Mouse (Mus musculus) lung, postnatal 10 days (tissue): ENCODE measurements at regions not wholly inside any gene's neighbourhood (a gene's known extent, or its start where the extent isn't known, plus 50 kb on each side); places are given as distances from the start of the nearest gene placed in this dataset.

Experiments
- DNase-seq: peaks from one replicate; pipeline ENCODE4 v3.0.0; 2021

DNA sequence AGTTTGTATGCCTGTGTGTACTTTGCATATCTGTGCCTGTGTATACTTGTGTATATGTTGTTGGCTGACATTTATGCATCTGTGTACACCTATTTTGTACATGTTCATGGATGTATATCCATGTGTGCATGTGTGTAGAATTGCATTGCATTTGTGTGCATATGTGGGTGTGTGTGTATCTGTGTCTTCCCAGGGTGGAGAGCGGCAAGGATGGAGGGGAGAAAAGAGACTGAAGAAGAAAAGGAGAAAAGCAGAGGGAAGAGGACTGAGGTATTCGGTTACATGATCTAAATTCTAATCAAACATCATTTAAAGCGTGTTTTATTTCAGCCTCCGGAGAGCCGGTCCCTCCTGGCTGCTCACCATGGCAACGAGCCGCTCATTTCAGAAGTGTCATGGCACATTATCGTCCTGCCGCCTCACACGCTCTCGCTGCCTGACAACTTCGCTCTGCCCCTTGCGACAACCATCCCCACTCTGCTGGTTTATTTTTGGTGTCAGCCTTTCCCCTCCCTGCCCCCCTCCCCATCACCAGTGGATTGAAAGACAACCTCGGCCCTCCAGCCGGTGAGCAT lies 58.6 kb downstream of the Mrm1 start:
- no peak for DNase-seq

DNA sequence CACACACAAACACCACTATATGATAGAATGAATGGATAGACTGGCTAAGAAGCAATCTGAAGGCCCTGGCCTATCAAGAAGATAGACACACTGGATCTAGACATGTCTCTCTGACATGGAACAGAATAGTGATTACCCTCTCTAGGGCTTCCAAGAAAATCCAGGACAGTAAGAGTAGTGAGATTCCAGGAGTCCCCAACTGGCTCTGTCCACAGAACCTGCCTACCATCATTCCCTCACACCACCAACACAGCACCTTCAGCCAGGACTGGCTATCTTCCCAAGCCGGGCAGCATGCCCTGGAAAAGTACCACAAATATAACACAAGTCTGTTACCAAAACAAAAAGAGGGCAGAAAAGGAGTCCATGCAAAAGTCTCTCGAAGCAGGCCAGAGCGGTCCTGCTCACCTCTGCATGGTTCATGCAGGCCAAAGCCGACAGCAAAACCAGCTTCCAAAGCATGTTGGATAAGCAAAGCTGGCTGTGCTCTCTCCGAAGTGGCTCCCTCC lies 59.8 kb downstream of the Mrm1 start:
- no peak for DNase-seq

DNA sequence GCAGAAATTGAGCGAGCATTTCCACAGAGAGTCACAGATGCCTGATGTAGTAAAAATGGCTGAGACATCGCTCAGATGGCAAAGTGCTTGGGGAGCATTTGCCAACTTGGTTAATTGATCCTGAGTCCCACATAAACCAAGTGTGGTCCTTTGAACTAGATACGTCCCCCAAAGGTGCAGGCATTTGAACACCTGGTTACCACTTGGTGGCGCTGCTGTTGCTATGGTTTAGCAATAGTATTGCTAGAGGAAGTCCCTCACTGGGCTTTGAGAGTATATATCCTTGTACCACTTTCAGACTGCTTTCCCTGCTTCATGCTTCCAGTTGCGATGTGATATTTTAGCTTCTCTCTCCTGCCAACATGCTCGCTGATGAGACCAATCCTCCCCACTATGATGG lies 67.3 kb downstream of the Mrm1 start:
- DNase-seq = no peak

DNA sequence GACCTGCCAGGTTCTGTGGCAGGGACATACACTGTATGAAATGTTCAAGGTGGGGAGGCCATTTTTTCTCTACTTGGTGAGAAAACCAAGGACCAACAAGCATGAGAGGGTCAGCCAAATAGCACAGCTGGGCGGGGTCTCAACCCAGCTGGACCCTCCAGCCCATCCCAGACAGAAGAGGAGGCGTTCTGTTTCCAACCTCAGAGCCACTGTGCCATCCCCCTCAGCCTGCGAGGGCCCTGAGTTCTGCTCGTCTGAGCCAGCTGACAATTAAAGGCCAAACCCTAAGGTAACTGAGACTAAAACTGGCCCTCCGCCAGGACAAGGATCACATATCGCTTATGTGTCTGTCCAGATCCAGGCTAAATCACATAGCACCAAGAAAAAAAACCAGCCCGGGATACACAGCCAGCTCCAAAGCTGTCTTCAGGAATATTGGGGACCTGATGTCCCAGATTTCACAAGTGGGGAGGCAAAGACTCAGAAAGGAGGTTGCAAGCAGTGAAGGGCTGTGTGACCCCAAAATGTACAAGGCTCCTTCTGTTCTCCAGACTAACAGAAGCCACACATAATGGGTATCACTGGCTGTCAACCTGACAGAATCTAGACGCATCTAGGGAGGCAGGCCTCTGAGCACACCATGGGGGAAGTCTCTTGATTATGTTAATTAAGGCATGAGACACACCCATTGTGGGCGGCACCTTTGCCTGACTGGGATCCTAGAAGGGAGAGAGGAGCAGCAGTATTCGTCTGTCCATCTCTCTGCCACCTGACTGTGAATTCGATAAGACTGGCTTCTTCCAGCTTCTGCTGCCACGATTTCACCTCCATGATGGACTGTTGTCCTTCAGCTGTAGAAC lies 69.6 kb downstream of the Mrm1 start:
- peak; percentile 9 for DNase-seq

DNA sequence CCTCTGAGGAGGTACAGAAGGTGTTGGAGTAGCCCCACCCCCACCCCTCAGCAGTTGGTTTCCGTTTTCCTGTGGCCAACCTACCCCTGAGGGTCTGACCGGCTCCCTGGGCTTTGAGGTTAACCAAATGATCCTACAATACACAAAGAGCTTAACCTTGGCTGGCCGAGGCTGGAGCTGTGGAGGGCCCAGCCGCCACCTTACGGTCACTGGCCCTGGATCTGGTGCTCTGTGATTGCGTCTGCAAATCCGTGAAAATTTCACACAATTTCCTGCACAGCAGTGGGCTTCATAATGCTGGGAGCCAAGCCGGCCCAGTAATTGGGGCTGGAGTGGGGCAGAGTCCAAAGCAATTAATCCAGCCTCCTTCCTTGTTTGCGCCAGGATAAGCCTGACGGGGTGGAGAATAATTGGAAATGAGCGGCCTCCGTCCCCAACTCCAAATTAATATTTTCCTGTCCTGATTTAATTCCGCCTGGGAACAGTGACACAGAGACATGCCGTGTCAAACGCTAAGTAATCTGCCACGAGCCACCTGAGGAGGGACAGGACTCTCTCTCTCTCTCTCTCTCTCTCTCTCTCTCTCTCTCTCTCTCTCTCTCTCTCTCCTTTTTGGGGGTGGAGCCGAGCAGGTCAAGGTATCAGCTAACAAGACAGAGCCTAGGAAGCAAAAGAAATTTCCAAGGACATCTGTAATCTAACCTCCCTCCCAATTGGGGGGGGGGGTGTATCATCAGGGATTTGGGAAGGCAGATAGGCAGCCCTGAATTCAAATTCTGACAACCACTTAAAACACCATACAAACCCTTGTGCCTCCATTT lies 80.3 kb downstream of the Mrm1 start:
- no peak for DNase-seq

DNA sequence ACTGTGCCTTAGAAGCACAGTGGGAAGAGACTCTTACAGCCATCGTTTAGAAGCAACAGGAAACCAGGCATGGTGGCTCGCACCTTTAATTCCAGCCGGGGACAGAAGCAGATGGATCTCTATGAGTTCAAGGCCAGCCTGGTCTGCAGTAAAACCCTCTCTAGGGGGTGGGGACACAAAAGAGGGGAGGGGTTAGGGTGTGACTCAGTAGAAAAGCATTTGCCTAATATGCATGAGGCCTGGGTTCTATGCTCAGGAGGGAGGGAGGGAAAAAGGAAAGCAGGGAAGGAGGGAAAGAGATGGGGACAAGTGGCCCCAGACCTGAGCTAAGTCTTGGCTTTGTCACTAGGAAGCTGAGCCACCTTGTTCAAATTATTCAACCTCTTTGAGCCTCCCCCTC lies 81.2 kb downstream of the Mrm1 start:
- DNase-seq = no peak

DNA sequence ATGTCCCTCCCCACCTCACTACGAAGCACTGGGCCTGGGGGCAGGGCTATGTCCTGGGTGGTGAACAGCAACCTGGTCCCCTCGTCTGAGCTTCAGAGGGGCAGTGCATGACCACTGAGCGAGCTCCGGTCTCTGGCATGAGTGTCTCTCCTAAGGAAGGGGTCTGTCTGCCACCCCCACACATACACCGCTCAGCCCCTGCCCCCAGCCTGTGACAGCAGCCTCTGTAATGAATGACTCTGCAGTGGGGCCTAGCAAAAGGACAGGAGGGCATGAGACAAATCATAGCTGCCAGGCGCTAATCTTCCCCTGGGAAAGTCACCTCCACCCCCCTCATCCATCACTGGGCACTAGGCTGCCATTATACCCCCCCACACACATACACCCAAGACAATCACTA lies 87.4 kb downstream of the Mrm1 start:
- no peak for DNase-seq

DNA sequence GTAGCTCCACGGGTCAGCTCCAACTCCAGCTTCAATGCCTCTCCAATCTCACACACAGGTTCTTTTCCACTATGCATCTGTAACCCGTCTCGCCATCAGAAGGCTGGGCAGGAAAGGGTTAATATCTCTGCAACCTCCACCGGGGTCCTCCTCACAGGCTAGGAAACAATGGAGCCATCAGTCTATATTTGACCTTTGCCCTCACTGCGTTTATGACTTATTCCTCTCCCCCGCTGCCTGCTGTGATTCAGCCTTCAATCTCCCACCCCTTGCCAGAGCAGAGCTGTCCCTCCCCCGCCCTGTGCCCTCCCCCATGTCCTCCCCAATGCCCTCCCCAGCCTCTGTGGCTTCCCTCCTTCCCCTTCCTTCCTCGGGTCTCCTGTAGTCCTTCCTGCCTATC lies 89.1 kb downstream of the Mrm1 start:
- DNase-seq = no peak

DNA sequence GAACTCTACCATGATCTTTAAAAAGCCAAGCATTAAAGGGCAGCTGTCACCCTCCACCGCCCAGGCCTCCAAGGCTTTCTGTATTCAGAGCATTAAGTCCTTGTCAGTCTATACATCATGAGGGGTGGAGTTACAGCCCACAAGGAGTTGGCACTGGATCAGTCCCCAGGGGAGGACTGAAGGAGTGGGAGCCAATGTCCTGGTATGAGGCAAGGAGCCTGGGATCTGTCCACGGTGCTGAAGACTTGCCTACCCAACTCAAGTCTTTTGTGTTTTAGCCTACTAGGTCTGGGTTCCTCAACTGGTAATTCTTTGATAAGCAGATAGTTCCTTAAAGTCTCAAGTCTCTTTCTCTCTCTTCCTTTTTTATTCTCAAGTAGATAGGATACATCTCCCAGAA lies 90.1 kb downstream of the Mrm1 start:
- peak; percentile 53 for DNase-seq

DNA sequence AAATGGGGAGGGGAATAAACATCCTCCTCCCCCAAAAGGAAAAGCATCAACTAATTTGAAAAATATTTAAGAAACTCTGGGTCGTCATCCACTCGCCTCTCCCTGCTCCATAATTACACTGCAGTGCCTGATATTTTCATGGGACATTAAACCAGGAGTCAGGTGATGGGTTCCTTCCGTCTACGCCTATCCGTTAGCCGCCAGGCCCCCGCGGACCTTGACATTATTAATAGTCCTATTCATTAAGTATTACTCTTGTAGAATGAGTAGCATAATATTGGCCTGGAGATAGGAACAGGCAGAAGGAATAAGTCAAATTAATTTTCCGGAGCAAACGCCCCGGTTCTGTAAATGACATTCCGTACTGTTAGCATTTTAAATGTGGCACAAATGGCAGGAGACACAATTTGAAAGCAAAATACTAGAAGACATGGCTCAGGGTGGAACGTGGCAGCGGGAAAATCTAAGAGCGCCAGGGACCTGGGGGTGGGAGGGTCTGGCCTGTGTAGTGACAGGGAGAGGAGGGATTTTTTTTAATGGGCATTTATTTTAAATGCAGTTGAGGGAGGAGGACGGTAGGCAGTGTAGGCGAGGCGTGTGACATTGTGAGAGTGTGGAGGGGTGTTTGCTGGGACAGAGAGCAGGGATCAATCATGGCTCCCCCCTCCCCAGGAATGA lies 93.2 kb downstream of the Mrm1 start:
- DNase-seq = no peak

DNA sequence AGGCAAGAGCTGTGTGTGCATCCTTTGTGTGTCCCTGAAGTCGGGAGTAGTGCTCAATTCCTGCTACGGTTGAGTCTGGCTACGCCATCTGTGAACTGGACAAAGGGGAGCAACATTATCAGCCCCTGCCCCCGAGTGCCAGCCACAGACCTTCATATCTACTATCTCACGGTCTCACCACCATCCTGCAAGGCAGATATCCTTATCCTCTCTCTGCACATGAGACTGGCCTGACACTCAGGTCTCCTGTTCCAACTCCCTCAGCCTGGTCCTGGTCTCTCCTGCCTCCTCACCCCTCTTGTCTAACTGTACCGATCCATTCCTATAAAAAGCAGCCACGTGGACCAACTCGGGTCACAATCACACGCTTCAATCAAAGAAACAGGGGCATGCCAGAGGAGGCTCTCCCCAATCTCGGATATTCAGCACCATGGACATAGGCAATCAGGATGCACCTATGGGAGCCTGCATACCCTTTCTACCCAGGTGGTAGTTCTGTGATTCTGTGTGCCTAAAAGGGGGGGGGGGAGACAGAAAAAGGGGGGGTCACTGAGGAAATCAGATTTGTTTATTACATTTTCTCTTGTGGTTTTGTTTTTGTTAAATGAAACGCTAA lies 94.0 kb downstream of the Mrm1 start:
- DNase-seq = no peak

DNA sequence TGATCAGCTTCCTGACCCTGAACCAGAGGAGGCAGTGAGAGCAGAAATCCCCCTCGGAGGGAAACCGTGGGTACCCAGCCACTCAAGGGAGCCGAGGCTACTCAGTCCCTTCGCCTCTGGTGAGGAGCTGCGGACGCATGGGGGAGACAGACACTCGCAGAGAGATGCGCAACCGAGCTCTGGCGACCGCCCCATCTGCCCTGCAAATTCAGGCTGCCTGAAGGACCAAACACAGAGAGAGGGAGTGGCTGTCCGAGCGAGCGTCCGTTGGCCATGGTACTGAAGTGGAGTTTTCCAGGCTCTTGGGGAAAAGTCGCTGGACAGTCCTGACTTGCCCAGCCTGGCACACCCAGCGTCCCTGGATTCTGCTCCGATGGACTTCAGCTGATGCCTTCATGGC lies 95.2 kb downstream of the Mrm1 start:
- DNase-seq = peak; percentile 33

DNA sequence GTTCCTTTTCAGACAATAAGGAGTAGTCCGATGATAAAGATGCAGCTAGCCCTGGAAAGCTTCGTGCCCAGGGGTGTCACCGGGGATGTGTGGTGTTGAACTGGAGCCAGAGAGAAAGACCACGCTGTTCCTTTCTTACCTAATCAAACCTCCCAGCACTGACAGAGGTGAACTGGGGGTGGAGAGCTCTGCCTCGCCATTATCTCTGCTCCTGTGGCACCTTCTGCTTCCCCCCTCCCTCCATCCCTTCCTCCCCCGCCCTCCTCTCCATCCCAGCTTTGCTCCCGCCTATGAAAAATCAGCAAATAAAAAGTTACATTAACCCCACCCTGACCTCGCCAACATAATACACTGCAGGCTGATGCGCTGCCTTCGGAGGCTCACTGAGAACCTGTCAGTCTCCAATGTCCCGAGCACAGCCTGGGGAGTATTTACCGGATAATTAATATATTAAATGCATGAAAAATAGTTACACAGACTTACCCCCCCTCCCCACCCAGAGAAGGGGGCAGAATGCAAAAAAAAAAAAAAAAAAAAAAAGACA lies 96.6 kb downstream of the Mrm1 start:
- DNase-seq = no peak

DNA sequence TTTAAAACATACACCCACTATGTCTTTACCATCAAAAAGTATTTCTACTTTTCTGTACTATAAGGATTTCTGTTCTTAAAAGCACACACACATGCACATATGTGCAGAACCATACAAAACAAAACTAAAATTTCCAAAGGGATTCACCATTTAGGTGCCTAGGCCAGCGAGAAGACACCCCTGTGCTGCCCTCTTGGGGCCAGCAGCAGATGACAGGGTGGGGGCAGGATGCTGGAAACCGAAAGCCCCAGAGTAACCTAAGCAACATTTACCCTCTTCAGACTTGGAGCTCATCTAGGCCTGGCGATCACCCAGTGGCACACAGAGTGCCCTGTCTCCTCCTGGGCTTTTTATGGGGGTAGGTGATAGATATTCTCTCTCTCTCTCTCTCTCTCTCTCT lies 97.3 kb downstream of the Mrm1 start:
- no peak for DNase-seq

DNA sequence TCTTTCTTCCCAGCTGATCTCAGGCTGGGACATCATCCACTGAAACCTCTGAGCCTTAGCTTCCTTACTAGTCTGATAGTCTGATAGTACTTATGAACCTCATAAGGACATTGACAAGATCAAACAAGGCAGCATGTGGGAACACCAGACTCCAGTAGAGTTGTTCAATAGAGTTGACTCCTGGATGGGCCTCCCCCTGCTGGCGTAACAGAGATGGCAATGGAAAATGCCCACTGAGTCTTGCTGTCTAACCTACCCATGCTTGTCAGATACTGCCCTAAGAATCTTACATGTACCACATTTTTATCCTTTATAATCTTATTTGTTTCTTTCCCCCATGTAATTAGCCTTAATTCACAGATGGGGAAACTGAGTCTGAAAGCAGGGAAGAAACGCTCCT lies 98.2 kb downstream of the Mrm1 start:
- DNase-seq = no peak

DNA sequence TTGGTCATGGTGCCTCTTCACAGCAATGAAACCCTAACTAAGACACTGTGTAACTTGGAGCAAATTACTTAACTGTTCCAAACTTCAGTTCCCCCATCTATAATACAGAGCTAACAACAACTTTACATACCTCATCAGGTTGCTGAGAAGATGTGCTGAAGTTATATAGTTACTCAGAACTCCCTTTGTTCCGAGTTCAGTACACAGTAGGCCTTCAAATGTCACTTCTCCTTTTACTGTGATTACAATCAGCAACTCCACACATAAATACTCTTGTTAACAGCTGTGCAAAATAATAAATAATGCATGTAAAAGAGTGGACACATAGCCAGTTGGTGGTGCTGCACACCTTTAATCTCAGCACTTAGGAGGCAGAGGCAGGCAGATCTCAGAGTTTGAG lies 99.5 kb downstream of the Mrm1 start:
- no peak for DNase-seq

DNA sequence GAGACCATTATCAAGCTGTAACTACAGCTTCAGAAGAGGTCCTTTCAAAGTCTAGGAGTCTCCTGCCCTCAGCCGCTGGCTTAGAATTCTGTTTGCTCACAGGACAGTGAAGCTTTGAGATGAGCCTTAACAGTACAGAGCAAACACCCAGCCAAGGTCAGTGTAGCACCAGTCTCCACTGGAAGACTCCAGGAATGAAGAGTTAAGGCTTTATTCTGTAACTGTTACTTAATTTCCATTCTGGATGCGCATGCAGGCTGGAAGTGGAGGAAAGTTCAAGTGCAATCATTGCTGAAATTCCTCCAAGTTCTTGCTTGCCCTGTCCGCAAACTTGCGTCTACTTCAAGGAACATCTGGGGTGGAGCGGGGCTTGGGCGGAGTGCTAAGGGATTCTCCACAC lies 106.6 kb downstream of the Mrm1 start:
- no peak for DNase-seq

DNA sequence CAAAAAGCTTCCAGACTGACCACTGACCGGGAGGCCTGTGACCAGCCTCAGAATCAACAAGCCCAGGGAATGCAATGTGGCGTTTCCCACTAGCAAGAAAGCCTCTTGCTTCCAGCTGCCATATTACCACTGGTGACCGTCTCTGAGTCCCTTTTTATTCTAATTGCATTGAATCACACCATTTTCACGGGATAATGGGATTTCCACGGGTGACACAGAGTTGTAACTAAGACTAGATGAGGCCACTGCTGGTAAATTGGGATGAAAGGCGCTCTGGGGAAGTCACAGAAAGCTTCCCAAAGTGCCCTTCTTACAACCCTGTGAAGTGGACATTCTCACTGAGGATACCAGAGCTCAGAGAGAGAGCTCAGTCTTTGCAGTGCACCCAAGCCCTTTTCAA lies 107.4 kb downstream of the Mrm1 start:
- no peak for DNase-seq

DNA sequence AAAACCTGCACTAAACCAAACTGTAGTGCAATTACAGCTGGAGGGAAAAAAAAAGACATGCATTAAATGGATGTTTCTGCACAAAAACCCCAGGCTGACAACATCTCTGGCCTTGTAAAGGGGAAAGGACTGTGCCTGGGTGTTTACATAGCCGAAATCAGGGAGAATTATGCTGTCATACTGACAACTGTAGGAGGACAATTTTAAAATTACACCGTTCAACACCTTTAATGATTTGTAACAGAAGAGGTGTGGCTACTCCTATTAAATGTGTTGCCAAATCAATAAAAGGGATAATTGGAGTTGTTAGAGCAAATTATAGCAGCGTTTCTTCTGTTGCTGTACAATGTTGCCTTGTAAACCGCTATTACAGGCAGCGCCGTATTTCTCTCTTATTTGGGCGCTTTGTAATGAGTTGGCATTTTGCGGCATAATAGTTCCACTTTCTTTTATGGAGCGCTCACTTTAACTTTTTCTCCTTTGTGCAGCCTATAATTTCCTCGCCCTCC lies 111.0 kb downstream of the Mrm1 start:
- DNase-seq = no peak

DNA sequence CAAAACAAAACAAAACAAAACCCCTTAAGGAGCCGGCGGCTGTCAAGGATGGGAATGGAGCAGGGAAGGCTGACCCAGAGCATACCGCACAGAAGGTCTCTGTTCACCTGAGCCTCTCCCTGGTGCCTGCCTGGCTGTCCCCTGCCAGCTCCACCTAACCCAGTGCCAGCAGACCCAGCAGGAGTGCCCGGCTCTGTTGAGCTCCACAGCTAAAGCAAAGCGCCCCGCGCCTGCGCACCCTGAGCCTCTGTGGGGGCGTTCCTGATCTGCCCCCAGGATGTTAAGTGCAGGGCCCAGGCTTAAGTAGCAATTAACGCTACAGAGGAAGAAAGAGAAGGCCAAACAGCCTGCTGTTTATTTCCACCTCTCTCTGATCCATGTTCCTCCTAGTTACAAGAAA lies 111.5 kb downstream of the Mrm1 start:
- DNase-seq = no peak

DNA sequence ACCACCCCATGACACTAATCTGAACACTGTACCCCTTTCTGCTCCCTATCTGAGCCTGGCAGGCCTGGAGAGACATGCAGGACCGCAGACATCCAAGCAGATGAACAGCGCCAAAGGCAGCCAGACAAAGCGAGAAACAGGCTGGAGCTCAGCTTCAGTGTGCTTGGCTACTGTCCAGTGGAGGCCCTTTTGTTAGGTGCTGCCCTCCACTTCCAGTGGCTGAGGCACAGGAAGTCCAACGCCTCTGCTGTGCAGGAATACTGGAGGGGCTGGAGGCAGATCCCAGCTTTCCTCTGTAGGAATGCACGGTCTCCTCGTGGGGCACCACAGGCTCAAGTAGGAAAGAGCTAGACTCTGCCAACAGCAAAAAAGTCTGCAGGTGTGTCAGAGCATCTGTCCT lies 112.6 kb downstream of the Mrm1 start:
- no peak for DNase-seq
